Mouse (Mus musculus) heart, postnatal 0 days (tissue): ENCODE data around the gene Rcn2. TPM values are rescaled to one million over a fixed set of nuclear protein-coding genes. Genes with fewer than 3 reads are reported as not detected.

Experiments used
- ATAC-seq: fragments of 200-750 bp; cut with Nextera tagmentation; 2 replicates; pipeline ENCODE4 v1.8.0; 2017; ENCODE audit warnings: low read depth, moderate number of reproducible peaks, moderate library complexity; ENCODE audit not compliant: insufficient read depth
- DNase-seq: peaks from one replicate; pipeline ENCODE4 v3.0.0-alpha.2; 2016; ENCODE audit warnings: low spot score
- H3K27ac ChIP-seq: fragments of 300-500 bp; sonication (generic); 2 replicates; pipeline ENCODE4 v1.5.1; 2014; ENCODE audit warnings: low read depth, mild to moderate bottlenecking
- H3K27me3 ChIP-seq: fragments of 300-500 bp; sonication (generic); 2 replicates; pipeline ENCODE4 v1.6.1; 2014; ENCODE audit warnings: low read length, mixed read lengths; ENCODE audit not compliant: control insufficient read depth, insufficient read depth
- H3K36me3 ChIP-seq: fragments of 300-500 bp; sonication (generic); replicated peaks from 2 replicates; pipeline ENCODE4 v1.6.1; 2014; ENCODE audit warnings: low read length, mixed read lengths; ENCODE audit not compliant: control insufficient read depth, insufficient read depth
- H3K4me1 ChIP-seq: fragments of 300-500 bp; sonication (generic); 2 replicates; pipeline ENCODE4 v1.6.1; 2014; ENCODE audit warnings: antibody characterized with exemption; ENCODE audit not compliant: control insufficient read depth, insufficient read depth
- H3K4me2 ChIP-seq: fragments of 300-500 bp; sonication (generic); 2 replicates; pipeline ENCODE4 v1.6.1; 2014; ENCODE audit warnings: low read depth, mild to moderate bottlenecking, low read length, moderate library complexity
- H3K4me3 ChIP-seq: fragments of 300-500 bp; sonication (generic); 2 replicates; pipeline ENCODE4 v1.5.1; 2014; ENCODE audit warnings: low read depth, low read length
- H3K9ac ChIP-seq: fragments of 300-500 bp; sonication (generic); replicated peaks from 2 replicates; pipeline ENCODE4 v1.6.1; 2014; ENCODE audit warnings: low read depth, low read length, mixed read lengths
- H3K9me3 ChIP-seq: fragments of 300-500 bp; sonication (generic); replicated peaks from 2 replicates; pipeline ENCODE4 v1.6.1; 2016; ENCODE audit warnings: low read length; ENCODE audit not compliant: control insufficient read depth
- CTCF ChIP-seq: IDR thresholded peaks from 2 replicates; pipeline ENCODE4 v1.5.1; 2016; ENCODE audit warnings: antibody characterized with exemption, control low read depth, low read depth
- EP300 ChIP-seq: IDR thresholded peaks from 2 replicates; pipeline ENCODE4 v1.6.1; 2016; ENCODE audit warnings: antibody characterized with exemption, low read depth
- WGBS: fragments of 180-500 bp; shearing (Covaris S2); extraction: QIAGEN DNeasy Blood & Tissue Kit; methylation state at CpG from one replicate; pipeline ENCODE4 v1.1.7; 2014; 5-methylcytosine and 5-hydroxymethylcytosine counted together
- polyA plus RNA-seq: library from polyadenylated mRNA; unstranded; fragments of >200 nt; fragmentation: Nextera tagmentation; extraction: Ambion mirVana; gene quantifications from 2 replicates; pipeline ENCODE4 v1.2.1, GENCODE M21; 2015
- total RNA-seq: library from RNA; depleted of rRNA; stranded (reverse); fragments of >200 nt; gene quantifications from 2 replicates; pipeline ENCODE4 v1.2.3, GENCODE M21; 2014; ENCODE audit warnings: low replicate concordance

Rcn2 gene
- total and polyA plus RNA-seq, 2 experiments from 2014 or later = 37.9 to 88.6 TPM

- H3K27ac ChIP-seq = no peak overlapping the region
- H3K36me3 ChIP-seq = no peaks in the 10 kb centered on the region
- no peak overlapping the region for H3K9ac ChIP-seq
- H3K27me3 ChIP-seq = no peaks in the 10 kb centered on the region
- TF ChIP-seq CTCF (no peak), EP300 (no peak)
- H3K4me3 ChIP-seq = no peak overlapping the region
- H3K4me1 ChIP-seq = no peaks in the 10 kb centered on the region
- H3K4me2 ChIP-seq = no peak overlapping the region
- 63% methylated on average over 4 of the region's 4 CpGs for WGBS
- DNase-seq (no peak), ATAC-seq (no peak)
- H3K9me3 ChIP-seq = no peaks in the 10 kb centered on the region
Observed at GRCm38 (mm10) chr9:56097584-56098298, 56.1 kb downstream of the Rcn2 start.

GRCm38 (mm10) chr9:56100041-56100522, 58.4 kb downstream of the Rcn2 start:
- H3K4me1 ChIP-seq = no peaks in the 10 kb centered on the region
- no peak overlapping the region for H3K27ac ChIP-seq
- ATAC-seq (no peak), DNase-seq (no peak)
- TF ChIP-seq CTCF (no peak), EP300 (no peak)
- H3K4me2 ChIP-seq = no peak overlapping the region
- H3K27me3 ChIP-seq = no peaks in the 10 kb centered on the region
- no peaks in the 10 kb centered on the region for H3K36me3 ChIP-seq
- no peak overlapping the region for H3K4me3 ChIP-seq
- H3K9me3 ChIP-seq = no peaks in the 10 kb centered on the region
- no peak overlapping the region for H3K9ac ChIP-seq
- WGBS = 70% methylated on average over 7 of the region's 7 CpGs

GRCm38 (mm10) chr9:56101022-56101421, 59.4 kb downstream of the Rcn2 start:
- H3K4me2 ChIP-seq = no peak overlapping the region
- TF ChIP-seq CTCF (no peak), EP300 (no peak)
- no peaks in the 10 kb centered on the region for H3K9me3 ChIP-seq
- no peaks in the 10 kb centered on the region for H3K4me1 ChIP-seq
- DNase-seq = no peak
- no peak for ATAC-seq
- no peak overlapping the region for H3K9ac ChIP-seq
- H3K4me3 ChIP-seq = no peak overlapping the region
- WGBS = 33% methylated on average over 4 of the region's 4 CpGs
- no peak overlapping the region for H3K27ac ChIP-seq
- no peaks in the 10 kb centered on the region for H3K36me3 ChIP-seq
- no peaks in the 10 kb centered on the region for H3K27me3 ChIP-seq

GRCm38 (mm10) chr9:56104921-56105320, 63.3 kb downstream of the Rcn2 start:
- no peaks in the 10 kb centered on the region for H3K27me3 ChIP-seq
- no peaks in the 10 kb centered on the region for H3K36me3 ChIP-seq
- no peak for ATAC-seq
- no peak overlapping the region for H3K4me3 ChIP-seq
- TF ChIP-seq EP300 (no peak), CTCF (no peak)
- WGBS = 69% methylated on average over 7 of the region's 7 CpGs
- no peak overlapping the region for H3K4me2 ChIP-seq
- no peak overlapping the region for H3K27ac ChIP-seq
- H3K9me3 ChIP-seq = no peaks in the 10 kb centered on the region
- 0 out of 2 replicates have a peak, but pooled peaks cover 3% of the 10 kb centered on the region for H3K4me1 ChIP-seq
- no peak overlapping the region for H3K9ac ChIP-seq
- no peak for DNase-seq

GRCm38 (mm10) chr9:56106274-56107072, 64.8 kb downstream of the Rcn2 start:
- Histone ChIP-seq H3K4me3 (no peak overlapping the region), H3K36me3 (no peaks in the 10 kb centered on the region), H3K9me3 (no peaks in the 10 kb centered on the region), H3K4me2 (no peak overlapping the region), H3K4me1 (0 out of 2 replicates have a peak, but pooled peaks cover 3% of the 10 kb centered on the region), H3K27me3 (no peaks in the 10 kb centered on the region), H3K9ac (no peak overlapping the region), H3K27ac (no peak overlapping the region)
- DNase-seq = no peak
- no peak for TF ChIP-seq EP300
- TF ChIP-seq CTCF = no peak
- 72% methylated on average over 6 of the region's 6 CpGs for WGBS
- no peak for ATAC-seq
